Mouse (Mus musculus) brain, embryonic 14.5 days (tissue): ENCODE results near the gene Uggt2.

ENCODE experiments used
- CTCF ChIP-seq: fragments of 200-500 bp; IDR thresholded peaks from 2 replicates; pipeline ENCODE4 v1.5.1; 2012; ENCODE audit warnings: inconsistent platforms, mild to moderate bottlenecking, moderate library complexity, borderline replicate concordance; ENCODE audit not compliant: insufficient read depth, insufficient read length; ENCODE audit errors: extremely low read depth
- POLR2A ChIP-seq: fragments of 200-500 bp; IDR thresholded peaks from 2 replicates; pipeline ENCODE4 v1.6.1; 2012; ENCODE audit warnings: mild to moderate bottlenecking, inconsistent platforms, borderline replicate concordance; ENCODE audit not compliant: poor library complexity, insufficient read depth, insufficient read length, severe bottlenecking; ENCODE audit errors: extremely low read depth

DNA sequence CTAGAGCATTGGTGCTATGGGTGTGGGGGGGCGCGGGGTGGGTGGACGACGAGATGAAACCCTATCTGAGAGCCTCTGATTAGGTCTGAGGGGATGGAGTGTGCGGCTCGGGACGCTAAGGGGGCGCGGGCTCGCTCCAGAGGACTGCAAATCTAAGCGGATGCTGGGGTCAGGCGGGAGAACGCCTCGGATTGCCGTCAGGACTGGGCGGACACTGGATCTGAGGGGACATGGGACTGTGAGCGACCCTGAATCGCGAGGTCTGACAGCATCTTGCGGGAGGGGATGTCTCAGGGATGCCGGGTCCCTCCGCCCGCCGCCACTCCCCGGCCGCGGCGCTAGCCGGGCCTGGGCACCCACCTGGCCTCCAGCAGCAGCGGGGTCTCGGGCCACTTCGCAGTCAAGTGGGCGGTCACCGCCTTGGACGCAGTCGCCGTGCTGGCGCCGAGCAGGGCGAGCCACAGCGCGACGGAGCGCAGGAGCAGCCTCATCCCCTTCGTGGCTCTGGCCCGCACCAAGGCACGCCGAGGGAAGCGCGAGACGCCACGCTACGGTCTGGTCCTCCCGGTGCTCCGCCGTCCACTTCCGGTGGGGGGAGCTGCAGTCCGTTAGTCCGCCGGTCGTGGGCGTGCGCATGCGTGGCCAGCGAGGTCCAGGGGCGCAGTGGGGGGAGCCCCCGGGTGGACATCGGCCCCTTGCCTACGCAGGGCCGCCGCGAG, at the start of gene Uggt2:
- TF ChIP-seq CTCF (peak; percentile 62), POLR2A (peak; percentile 80)
